Mouse (Mus musculus) cerebellum, postnatal 36 days (tissue): ENCODE results near the gene Gna15.

Experiments used
- DNase-seq, 2 experiments: peaks; one replicate each; pipeline ENCODE4 v3.0.0; 2021 to 2022; ENCODE audit warnings: mixed read lengths in 2 of 2

The Gna15 gene

GRCm38 (mm10) chr10:81553807-81554755, 30.1 kb upstream of the Gna15 start:
- no peak for DNase-seq

- no peak for DNase-seq
Measured at GRCm38 (mm10) chr10:81553232-81553631, 29.2 kb upstream of the Gna15 start.

- DNase-seq: peak; percentile 82 to 84
Measured at GRCm38 (mm10) chr10:81551597-81552102, 27.6 kb upstream of the Gna15 start.

- peak; percentile 57 to 69 for DNase-seq
Measured at GRCm38 (mm10) chr10:81550257-81550656, 26.2 kb upstream of the Gna15 start.

GRCm38 (mm10) chr10:81548944-81549343, 24.9 kb upstream of the Gna15 start:
- no peak for DNase-seq

GRCm38 (mm10) chr10:81546788-81547571, 23.0 kb upstream of the Gna15 start:
- DNase-seq: no peak

GRCm38 (mm10) chr10:81546332-81546731, 22.3 kb upstream of the Gna15 start:
- DNase-seq: no peak

- peak; percentile 99 to 100 for DNase-seq
Measured at GRCm38 (mm10) chr10:81545161-81545747, 21.2 kb upstream of the Gna15 start, which contains the start of gene Gna11. Gene Gna11, minus strand, starts transcription at chr10:81545190.

GRCm38 (mm10) chr10:81544296-81545160, 20.5 kb upstream of the Gna15 start:
- DNase-seq: peak in 1 of 2 experiments; percentile 39

GRCm38 (mm10) chr10:81543633-81544032, 19.6 kb upstream of the Gna15 start:
- DNase-seq: no peak

GRCm38 (mm10) chr10:81542727-81543460, 18.9 kb upstream of the Gna15 start:
- DNase-seq: no peak

- DNase-seq: no peak
Measured at GRCm38 (mm10) chr10:81541803-81542202, 17.8 kb upstream of the Gna15 start.

- DNase-seq: no peak
Measured at GRCm38 (mm10) chr10:81541363-81541762, 17.3 kb upstream of the Gna15 start.

GRCm38 (mm10) chr10:81538321-81539048, 14.5 kb upstream of the Gna15 start:
- no peak for DNase-seq

GRCm38 (mm10) chr10:81537429-81537828, 13.4 kb upstream of the Gna15 start:
- DNase-seq: no peak

GRCm38 (mm10) chr10:81536734-81537133, 12.7 kb upstream of the Gna15 start:
- peak in 1 of 2 experiments; percentile 40 for DNase-seq

- no peak for DNase-seq
Measured at GRCm38 (mm10) chr10:81534826-81535225, 10.8 kb upstream of the Gna15 start.

- peak; percentile 67 to 70 for DNase-seq
Measured at GRCm38 (mm10) chr10:81526779-81527178, 2.8 kb upstream of the Gna15 start.

- DNase-seq: no peak
Measured at GRCm38 (mm10) chr10:81525017-81525694, 1.1 kb upstream of the Gna15 start.

- no peak for DNase-seq
Measured at GRCm38 (mm10) chr10:81523570-81523969, 455 bp downstream of the Gna15 start.
